Mouse (Mus musculus) liver, embryonic 13.5 days (tissue): Measurements from ENCODE around the gene Thap3. TPM values are rescaled to one million over a fixed set of nuclear protein-coding genes. Genes with fewer than 3 reads are reported as not detected.

Experiments used
- ATAC-seq: fragments of 200-750 bp; cut with Nextera tagmentation; 2 replicates; pipeline ENCODE4 v1.8.0; 2017; ENCODE audit warnings: low read depth, mild to moderate bottlenecking, moderate number of reproducible peaks, moderate library complexity
- DNase-seq: peaks from one replicate; pipeline ENCODE4 v3.0.0; 2022
- H3K27ac ChIP-seq: fragments of 300-500 bp; sonication (generic); 2 replicates; pipeline ENCODE4 v1.5.1; 2015; ENCODE audit warnings: moderate library complexity, mild to moderate bottlenecking, inconsistent platforms
- H3K27me3 ChIP-seq: fragments of 300-500 bp; sonication (generic); 2 replicates; pipeline ENCODE4 v1.6.1; 2015; ENCODE audit warnings: mild to moderate bottlenecking, inconsistent platforms
- H3K36me3 ChIP-seq: fragments of 300-500 bp; sonication (generic); 2 replicates; pipeline ENCODE4 v1.6.1; 2015; ENCODE audit warnings: mild to moderate bottlenecking, inconsistent platforms
- H3K4me1 ChIP-seq: fragments of 300-500 bp; sonication (generic); replicated peaks from 2 replicates; pipeline ENCODE4 v1.6.1; 2015; ENCODE audit warnings: inconsistent platforms
- H3K4me2 ChIP-seq: fragments of 300-500 bp; sonication (generic); 2 replicates; pipeline ENCODE4 v1.6.1; 2015; ENCODE audit warnings: inconsistent platforms, mild to moderate bottlenecking, moderate library complexity
- H3K4me3 ChIP-seq: fragments of 300-500 bp; sonication (generic); replicated peaks from 2 replicates; pipeline ENCODE4 v1.5.1; 2015; ENCODE audit warnings: mild to moderate bottlenecking, inconsistent platforms
- H3K9ac ChIP-seq: fragments of 300-500 bp; sonication (generic); 2 replicates; pipeline ENCODE4 v1.6.1; 2015; ENCODE audit warnings: mild to moderate bottlenecking, inconsistent platforms
- H3K9me3 ChIP-seq: fragments of 300-500 bp; sonication (generic); replicated peaks from 2 replicates; pipeline ENCODE4 v1.6.1; 2016; ENCODE audit warnings: inconsistent platforms
- WGBS: fragments of 180-500 bp; shearing (Covaris S2); methylation state at CpG from one replicate; pipeline ENCODE4 v1.1.7; 2015; ENCODE audit not compliant: insufficient replicate concordance; 5-methylcytosine and 5-hydroxymethylcytosine counted together
- polyA plus RNA-seq: library from polyadenylated mRNA; unstranded; fragments of >200 nt; fragmentation: Nextera tagmentation; extraction: Ambion mirVana; gene quantifications from 2 replicates; pipeline ENCODE4 v1.2.1, GENCODE M21; 2015

Gene Thap3
- polyA plus RNA-seq, 1 experiment from 2014 or later = 8.1 TPM

GRCm38 (mm10) chr4:151980699-151981098 lies 8.1 kb downstream of the Thap3 start:
- DNase-seq = no peak
- 86% methylated on average over 8 of the region's 8 CpGs for WGBS
- H3K36me3 ChIP-seq = peaks cover 72% of the 10 kb centered on the region
- H3K4me2 ChIP-seq = no peak overlapping the region
- H3K4me3 ChIP-seq = no peak overlapping the region
- no peaks in the 10 kb centered on the region for H3K9me3 ChIP-seq
- no peaks in the 10 kb centered on the region for H3K27me3 ChIP-seq
- H3K27ac ChIP-seq = no peak overlapping the region
- peaks cover 30% of the 10 kb centered on the region for H3K4me1 ChIP-seq
- no peak overlapping the region for H3K9ac ChIP-seq
- no peak for ATAC-seq

- WGBS = 38% methylated on average over 10 of the region's 10 CpGs
- DNase-seq = peak; percentile 65
- Histone ChIP-seq H3K4me2 (no peak overlapping the region), H3K27ac (no peak overlapping the region), H3K27me3 (no peaks in the 10 kb centered on the region), H3K9ac (no peak overlapping the region), H3K36me3 (peaks cover 95% of the 10 kb centered on the region), H3K4me3 (no peak overlapping the region), H3K4me1 (peaks cover 17% of the 10 kb centered on the region), H3K9me3 (no peaks in the 10 kb centered on the region)
- ATAC-seq = no peak
These were observed 11.0 kb downstream of the Thap3 start for GRCm38 (mm10) chr4:151977748-151978147.

DNA sequence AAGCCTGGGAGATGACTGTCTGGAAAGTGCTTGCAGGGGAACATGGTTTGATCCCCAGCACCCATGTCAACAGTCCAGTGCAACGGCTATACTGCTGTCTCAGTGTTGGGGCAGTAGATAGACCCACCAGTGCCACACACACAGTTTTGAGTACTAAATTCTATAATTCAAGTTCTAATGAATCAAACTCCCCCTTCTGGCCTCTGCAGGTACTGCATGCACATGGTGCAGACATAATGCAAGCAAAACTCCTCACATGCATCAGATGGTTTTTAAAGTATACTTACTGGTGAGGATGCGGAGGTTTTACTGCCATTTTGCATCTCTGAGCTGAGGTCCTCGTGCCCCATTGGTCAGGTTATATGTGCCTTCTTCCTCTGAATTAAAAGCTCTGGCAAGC lies 13.4 kb downstream of the Thap3 start:
- DNase-seq = no peak

DNA sequence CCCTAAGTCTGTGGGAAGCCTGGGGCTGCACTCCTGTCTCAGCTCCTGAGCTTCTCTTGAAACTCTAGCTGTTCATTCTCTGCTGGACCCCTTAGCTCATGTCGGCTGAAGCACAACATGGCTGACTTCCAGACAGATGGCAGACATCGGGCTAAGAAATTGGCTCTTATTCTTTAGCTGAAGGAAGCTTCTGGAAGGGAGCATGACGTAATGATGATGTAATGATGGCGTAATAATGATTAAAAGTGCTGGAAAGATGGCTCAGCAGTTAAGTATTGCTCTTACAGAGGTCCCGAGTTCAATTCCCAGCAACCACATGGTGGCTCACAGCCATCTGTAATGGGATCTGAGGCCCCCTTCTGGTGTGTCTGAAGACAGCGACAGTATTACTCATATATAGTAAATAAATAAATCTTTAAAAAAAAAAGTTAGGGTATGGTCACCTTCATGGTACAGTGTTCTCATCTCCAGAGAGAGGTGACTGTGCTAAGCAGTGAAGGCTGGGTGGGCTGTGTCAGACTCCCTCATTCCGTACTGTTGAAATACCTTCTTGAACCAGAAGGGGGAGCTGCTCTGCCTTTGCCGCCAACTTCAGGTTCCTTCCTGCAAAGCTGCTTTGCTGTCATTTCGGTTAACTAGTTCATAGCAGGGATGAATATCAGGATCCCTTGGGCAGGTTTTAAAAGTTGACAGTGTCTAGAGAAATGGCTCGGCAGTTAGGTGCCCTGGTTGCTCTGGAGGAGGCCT lies 16.4 kb downstream of the Thap3 start:
- Histone ChIP-seq H3K4me3 (no peak overlapping the region), H3K27ac (peak overlapping the region; percentile 74), H3K27me3 (no peaks in the 10 kb centered on the region), H3K36me3 (peaks cover 96% of the 10 kb centered on the region), H3K4me2 (no peak overlapping the region), H3K4me1 (peaks cover 24% of the 10 kb centered on the region), H3K9me3 (no peaks in the 10 kb centered on the region), H3K9ac (0 out of 2 replicates have a peak overlapping the region, but pooled peaks have one; percentile 44)
- no peak for ATAC-seq
- DNase-seq = no peak
- WGBS = 73% methylated on average over 10 of the region's 10 CpGs

More for the DNA sequence above, 13.4 kb downstream of the Thap3 start:
- WGBS = 75% methylated on average over 3 of the region's 3 CpGs
- Histone ChIP-seq H3K4me3 (no peak overlapping the region), H3K9me3 (no peaks in the 10 kb centered on the region), H3K4me2 (no peak overlapping the region), H3K9ac (no peak overlapping the region), H3K36me3 (peaks cover 97% of the 10 kb centered on the region), H3K4me1 (peaks cover 26% of the 10 kb centered on the region), H3K27me3 (no peaks in the 10 kb centered on the region), H3K27ac (no peak overlapping the region)
- peak; percentile 1; the same call in 1 of the 2 replicates for ATAC-seq

DNA sequence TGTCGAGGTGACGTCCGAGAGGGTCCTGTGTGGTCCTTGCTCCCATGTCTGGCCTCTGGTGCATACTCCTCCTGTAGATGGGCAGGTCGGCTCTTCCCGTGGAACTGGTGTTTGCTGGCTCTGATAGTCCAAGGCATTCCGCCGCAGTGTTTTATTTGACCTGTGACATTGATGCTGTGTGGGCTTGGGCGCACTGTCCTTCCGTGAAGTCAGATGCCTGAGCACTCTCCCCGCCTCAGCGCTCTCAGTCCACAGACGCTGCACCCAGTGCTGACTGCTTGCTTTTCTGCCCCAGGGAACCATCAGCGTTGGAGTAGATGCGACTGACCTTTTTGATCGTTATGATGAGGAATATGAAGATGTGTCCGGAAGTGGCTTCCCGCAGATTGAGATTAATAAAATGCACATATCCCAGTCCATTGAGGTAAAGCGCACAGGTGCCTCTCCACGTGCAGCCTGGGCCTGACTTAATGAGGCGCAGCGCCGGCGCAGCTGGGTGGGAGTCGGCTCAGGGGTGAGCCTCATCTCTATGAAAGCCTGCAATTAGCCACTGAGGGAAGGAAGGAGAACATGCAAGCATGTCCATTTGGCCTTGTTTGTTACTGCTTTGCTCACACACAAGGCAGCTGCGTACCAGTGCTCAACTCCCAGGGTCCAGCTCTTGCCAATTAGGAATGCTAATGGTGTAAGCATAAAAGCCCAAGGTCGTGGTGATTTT lies 20.4 kb downstream of the Thap3 start:
- Histone ChIP-seq H3K4me2 (no peak overlapping the region), H3K36me3 (peaks cover 94% of the 10 kb centered on the region), H3K27ac (peak overlapping the region; percentile 40), H3K4me3 (no peak overlapping the region), H3K9ac (no peak overlapping the region), H3K4me1 (peaks cover 31% of the 10 kb centered on the region), H3K27me3 (no peaks in the 10 kb centered on the region), H3K9me3 (no peaks in the 10 kb centered on the region)
- ATAC-seq (no peak), DNase-seq (no peak)
- WGBS = 92% methylated on average over 26 of the region's 26 CpGs

DNA sequence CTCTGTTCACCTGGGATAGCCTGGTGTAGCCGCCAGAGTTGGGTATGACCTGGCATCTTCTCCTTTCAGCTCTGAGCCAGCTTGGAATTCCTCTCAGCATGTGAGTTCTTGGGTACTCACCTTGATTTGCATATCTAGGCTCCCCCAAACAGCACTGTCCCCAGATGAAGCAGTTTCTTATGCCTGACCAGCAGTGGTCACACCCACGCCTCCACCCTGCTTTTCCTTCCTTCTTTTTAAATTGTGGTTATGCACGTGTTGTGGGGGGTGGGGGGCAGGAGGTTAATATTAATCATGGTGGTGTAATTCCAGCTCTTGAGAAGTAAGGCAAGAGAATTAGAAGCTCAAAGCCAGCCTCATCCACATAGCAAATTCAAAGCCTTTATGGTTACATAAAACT lies 26.0 kb downstream of the Thap3 start:
- Histone ChIP-seq H3K9me3 (no peaks in the 10 kb centered on the region), H3K27ac (peak overlapping the region; percentile 99), H3K9ac (peak overlapping the region; percentile 74), H3K4me3 (no peak overlapping the region), H3K36me3 (peaks cover 85% of the 10 kb centered on the region), H3K4me2 (peak overlapping the region; percentile 46), H3K4me1 (peaks cover 61% of the 10 kb centered on the region), H3K27me3 (no peaks in the 10 kb centered on the region)
- DNase-seq (peak; percentile 41), ATAC-seq (peak; percentile 53)
- WGBS = 23% methylated on average over 3 of the region's 3 CpGs

- H3K9ac ChIP-seq = peak overlapping the region; percentile 74
- H3K27me3 ChIP-seq = no peaks in the 10 kb centered on the region
- H3K4me2 ChIP-seq = peak overlapping the region; percentile 58
- peak overlapping the region; percentile 6; the same call in 1 of the 2 replicates for H3K4me3 ChIP-seq
- peak; percentile 89 for DNase-seq
- peaks cover 84% of the 10 kb centered on the region for H3K36me3 ChIP-seq
- peak; percentile 94 for ATAC-seq
- peak overlapping the region; percentile 99 for H3K27ac ChIP-seq
- no peaks in the 10 kb centered on the region for H3K9me3 ChIP-seq
- 15% methylated on average over 3 of the region's 3 CpGs for WGBS
- peaks cover 84% of the 10 kb centered on the region for H3K4me1 ChIP-seq
These were observed 28.3 kb downstream of the Thap3 start for GRCm38 (mm10) chr4:151960513-151960854.

DNA sequence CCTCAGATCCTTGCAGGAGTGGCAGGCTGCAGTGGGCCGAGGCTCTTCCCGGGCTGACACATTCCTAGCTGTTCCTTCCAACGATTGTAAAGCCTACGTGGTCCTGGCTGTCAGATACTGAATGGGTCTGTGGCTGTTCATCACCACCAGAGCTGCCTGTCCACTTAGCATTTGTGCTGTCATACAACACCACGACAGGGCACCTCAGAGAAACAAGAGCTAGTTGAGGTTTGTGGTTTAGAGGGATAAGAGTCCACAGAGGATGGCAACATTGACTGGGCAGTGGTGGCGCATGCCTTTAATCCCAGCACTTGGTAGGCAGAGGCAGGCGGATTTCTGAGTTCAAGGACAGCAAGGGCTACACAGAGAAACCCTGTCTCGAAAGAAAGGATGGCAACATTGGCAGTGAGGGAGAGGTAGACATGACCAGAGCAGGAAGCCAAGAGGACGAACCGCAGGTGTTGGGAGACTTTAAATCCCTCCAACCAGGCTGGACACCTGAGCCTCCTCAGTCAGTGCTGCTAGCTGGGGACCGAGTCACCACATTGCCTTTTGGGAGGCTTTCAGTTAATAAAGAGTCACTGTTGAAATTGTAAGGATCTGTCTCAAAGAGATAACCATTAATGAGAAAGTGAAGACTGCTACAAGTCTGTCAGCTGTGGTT lies 28.8 kb downstream of the Thap3 start:
- Histone ChIP-seq H3K36me3 (peaks cover 85% of the 10 kb centered on the region), H3K27ac (peak overlapping the region; percentile 99), H3K4me1 (peaks cover 87% of the 10 kb centered on the region), H3K27me3 (no peaks in the 10 kb centered on the region), H3K4me3 (peak overlapping the region; percentile 6; the same call in 1 of the 2 replicates), H3K4me2 (peak overlapping the region; percentile 58), H3K9ac (peak overlapping the region; percentile 74), H3K9me3 (no peaks in the 10 kb centered on the region)
- ATAC-seq (peak; percentile 19), DNase-seq (no peak)
- WGBS = 45% methylated on average over 11 of the region's 11 CpGs

DNA sequence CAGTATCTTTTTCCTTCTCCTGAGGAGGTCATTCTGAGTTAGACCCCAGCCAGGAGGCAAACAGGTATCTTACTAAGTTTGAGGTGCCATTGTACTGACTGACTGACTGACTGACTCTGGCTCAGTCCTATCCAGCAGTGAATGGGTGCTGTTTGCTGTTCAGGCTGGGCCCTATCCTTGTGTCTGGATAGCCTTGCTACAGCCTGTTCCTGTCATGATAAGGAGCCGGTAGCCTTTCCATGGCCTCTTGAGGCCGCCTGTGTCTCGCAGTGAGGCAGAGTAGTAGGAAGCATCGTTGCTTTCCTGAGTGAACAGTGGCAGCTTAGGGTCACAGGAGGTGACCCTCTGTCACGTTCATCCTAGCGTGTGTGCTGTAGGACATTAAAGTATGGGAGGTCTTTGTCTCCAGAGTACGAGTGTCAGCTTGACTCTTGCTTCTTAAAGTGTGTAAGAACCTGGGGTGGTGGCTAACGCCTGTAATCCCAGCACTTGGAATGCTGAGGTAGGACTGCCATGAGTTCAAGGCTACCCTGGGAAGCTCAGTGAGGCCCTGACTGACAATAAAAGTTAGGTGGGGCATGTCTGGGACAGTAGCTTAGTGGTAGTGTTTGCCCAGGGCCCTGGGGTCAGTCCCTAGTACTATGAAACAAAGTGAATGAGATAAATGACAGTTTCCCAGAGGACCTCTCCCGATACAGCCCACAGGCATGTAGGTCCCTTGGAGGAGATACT lies 31.0 kb downstream of the Thap3 start:
- Histone ChIP-seq H3K27ac (peak overlapping the region; percentile 99), H3K9me3 (no peaks in the 10 kb centered on the region), H3K4me3 (0 out of 2 replicates have a peak overlapping the region, but pooled peaks have one; percentile 14), H3K4me1 (peaks cover 80% of the 10 kb centered on the region), H3K9ac (peak overlapping the region; percentile 74), H3K36me3 (peaks cover 86% of the 10 kb centered on the region), H3K4me2 (peak overlapping the region; percentile 48), H3K27me3 (no peaks in the 10 kb centered on the region)
- WGBS = 32% methylated on average over 9 of the region's 9 CpGs
- ATAC-seq = peak; percentile 82
- DNase-seq = peak; percentile 77

DNA sequence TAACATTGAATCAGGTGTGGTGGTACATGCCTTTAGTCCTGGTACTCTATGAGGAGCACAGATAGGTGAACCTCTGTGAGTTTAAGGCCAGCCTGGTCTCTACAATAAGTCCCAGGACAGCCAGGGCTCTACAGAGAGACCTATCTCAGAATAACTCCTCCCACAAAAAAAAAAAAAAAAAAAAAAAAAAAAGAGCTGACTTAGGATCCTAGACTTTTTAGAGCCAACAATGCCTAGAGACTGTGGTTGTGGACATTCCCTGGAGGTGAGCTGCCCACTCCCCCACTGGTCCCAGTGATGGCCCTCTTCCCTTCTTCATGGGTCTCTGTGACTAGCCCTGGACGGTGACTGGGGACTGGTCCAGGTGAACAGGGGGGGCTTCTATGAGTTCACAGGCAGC lies 33.0 kb downstream of the Thap3 start:
- peak overlapping the region; percentile 99 for H3K27ac ChIP-seq
- H3K9me3 ChIP-seq = no peaks in the 10 kb centered on the region
- WGBS = 86% methylated on average over 1 of the region's 1 CpGs
- H3K4me2 ChIP-seq = no peak overlapping the region
- peaks cover 89% of the 10 kb centered on the region for H3K36me3 ChIP-seq
- H3K27me3 ChIP-seq = no peaks in the 10 kb centered on the region
- peak overlapping the region; percentile 74 for H3K9ac ChIP-seq
- H3K4me1 ChIP-seq = peaks cover 62% of the 10 kb centered on the region
- DNase-seq = no peak
- no peak overlapping the region for H3K4me3 ChIP-seq
- ATAC-seq = no peak

DNA sequence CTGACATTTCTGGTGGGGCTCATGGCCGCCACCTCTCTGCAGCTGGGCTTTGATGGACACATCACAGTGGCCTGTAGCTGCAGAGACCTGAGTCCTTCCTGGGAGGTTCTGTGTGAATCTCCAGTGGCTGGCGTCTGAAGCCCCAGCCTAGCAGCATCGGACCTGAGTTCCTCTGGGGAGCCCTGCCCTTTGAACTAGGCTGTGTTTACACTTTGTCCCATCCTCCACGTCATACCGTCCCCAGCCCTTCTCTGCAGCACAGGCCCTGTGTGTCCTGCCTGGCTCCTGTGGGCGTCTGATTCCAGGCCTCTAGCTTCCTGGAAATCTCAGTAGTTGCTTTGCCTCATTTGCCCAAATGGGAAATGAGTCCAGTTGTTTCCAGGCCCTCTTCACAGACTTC lies 35.6 kb downstream of the Thap3 start:
- Histone ChIP-seq H3K27me3 (no peaks in the 10 kb centered on the region), H3K4me2 (no peak overlapping the region), H3K4me1 (peaks cover 54% of the 10 kb centered on the region), H3K36me3 (peaks cover 93% of the 10 kb centered on the region), H3K27ac (peak overlapping the region; percentile 99), H3K4me3 (no peak overlapping the region), H3K9me3 (no peaks in the 10 kb centered on the region), H3K9ac (no peak overlapping the region)
- 79% methylated on average over 6 of the region's 6 CpGs for WGBS
- ATAC-seq (peak; percentile 14; the same call in 1 of the 2 replicates), DNase-seq (no peak)
